33 mouse cellular contexts compared by ENCODE assay signal in genomic region chr17:36966875-36967274, GRCm38 (mm10). TPM values are rescaled to one million over a fixed set of nuclear protein-coding genes. Genes with fewer than 3 reads are reported as not detected.
DNase-seq lines count a peak whose midpoint lies in the region; ATAC-seq and TF ChIP-seq lines count a peak whose summit lies in the region.
"Had no signal": no experiment of that assay in that cellular context is flagged by ENCODE, and none has a peak within 500 bp of the region (broad histone marks: within the 10 kb centered on the region; RNA-seq: fewer than 3 reads in every experiment).

No protein-coding gene starts in this region.

- H3K4me3 ChIP-seq in MEL (ENCODE audit: control insufficient read depth in 1 of 2, insufficient read depth in 1 of 2, low read depth in 2 of 2, low read length in 2 of 2): no peak overlapping the region
- no peak overlapping the region for H3K4me3 ChIP-seq in intestine, embryonic 16.5 days (ENCODE audit: low read length)
- H3K4me3 ChIP-seq: embryonic facial prominence, embryonic 12.5 days; embryonic facial prominence, embryonic 15.5 days; heart, adult 2 months; heart, embryonic 10.5 days; heart, embryonic 13.5 days had no signal

- H3K4me1 ChIP-seq in MEL (ENCODE audit: control insufficient read depth in 1 of 2, insufficient read depth in 2 of 2, low read length in 2 of 2): no peaks in the 10 kb centered on the region
- H3K4me1 ChIP-seq in intestine, embryonic 16.5 days (ENCODE audit: control insufficient read depth, insufficient read depth, low read length): no peaks in the 10 kb centered on the region
- H3K4me1 ChIP-seq: embryonic facial prominence, embryonic 12.5 days; embryonic facial prominence, embryonic 15.5 days; heart, embryonic 10.5 days; heart, embryonic 13.5 days had no signal

- H3K9ac ChIP-seq in MEL (ENCODE audit: control insufficient read depth, low read depth, low read length, poor library complexity, severe bottlenecking): no peak overlapping the region
- no peak overlapping the region for H3K9ac ChIP-seq in intestine, embryonic 16.5 days (ENCODE audit: low read depth, low read length)
- H3K9ac ChIP-seq: embryonic facial prominence, embryonic 12.5 days; embryonic facial prominence, embryonic 15.5 days; forebrain, postnatal 0 days; heart, embryonic 13.5 days; hindbrain, embryonic 14.5 days had no signal

- no peak for TF ChIP-seq RAD21 in MEL (IDR thresholded peaks at IDR 0.05; ENCODE audit: low read depth, low read length)

- no peak for TF ChIP-seq EP300 in MEL (IDR thresholded peaks at IDR 0.05; ENCODE audit: low read depth in 1 of 2, low read length in 2 of 2)

- ATAC-seq in granulocyte monocyte progenitor cell, adult 5-6 weeks (replicated peaks; ENCODE audit: poor library complexity, severe bottlenecking): peak; percentile 54
- no peak for ATAC-seq in intestine, embryonic 16.5 days
- ATAC-seq: forebrain, embryonic 14.5 days; forebrain, postnatal 0 days; hindbrain, postnatal 0 days; inflammation-experienced regulatory T-cells, adult 6 months; intestine, postnatal 0 days had no signal

- H3K36me3 ChIP-seq in MEL (ENCODE audit: control insufficient read depth in 1 of 2, insufficient read depth in 2 of 2, low read length in 2 of 2): no peaks in the 10 kb centered on the region
- H3K36me3 ChIP-seq in intestine, embryonic 16.5 days (ENCODE audit: control insufficient read depth, insufficient read depth, low read length): no peaks in the 10 kb centered on the region
- H3K36me3 ChIP-seq: embryonic facial prominence, embryonic 12.5 days; embryonic facial prominence, embryonic 15.5 days; heart, embryonic 10.5 days had no signal

- H3K9me3 ChIP-seq in MEL (replicated peaks; ENCODE audit: insufficient read depth, low read length): no peaks in the 10 kb centered on the region
- H3K9me3 ChIP-seq in intestine, embryonic 16.5 days (ENCODE audit: control insufficient read depth, low read length): no peaks in the 10 kb centered on the region
- H3K9me3 ChIP-seq: embryonic facial prominence, embryonic 12.5 days; embryonic facial prominence, embryonic 15.5 days; heart, embryonic 10.5 days; heart, embryonic 13.5 days had no signal

- H3K27ac ChIP-seq in MEL (ENCODE audit: control insufficient read depth, low read depth, low read length): no peak overlapping the region
- no peak overlapping the region for H3K27ac ChIP-seq in intestine, embryonic 16.5 days (ENCODE audit: low read length)
- H3K27ac ChIP-seq: embryonic facial prominence, embryonic 12.5 days; embryonic facial prominence, embryonic 15.5 days; heart, adult 2 months; heart, embryonic 10.5 days; heart, embryonic 13.5 days; hindbrain, embryonic 14.5 days; hindbrain, postnatal 0 days had no signal

- no peaks in the 10 kb centered on the region for H3K79me2 ChIP-seq in MEL (ENCODE audit: control insufficient read depth, insufficient read depth, low read length, poor library complexity)

- DNase-seq in A20 (ENCODE audit: low read depth, low spot score) (peak; percentile 15), MEL (ENCODE audit: low read depth, low spot score) (peak; percentile 10)
- DNase-seq in gastrocnemius, adult 18-20 months (ENCODE audit: low spot score): no peak
- DNase-seq in ovary, postnatal 36 days (ENCODE audit: low spot score): no peak
- DNase-seq: adrenal gland, postnatal 14 days; B cell, adult 2 months; cerebellum, adult 11 months; cerebellum, adult 9-10 months; cerebellum, postnatal 14 days; forebrain, postnatal 0 days; gastrocnemius, postnatal 25 days; heart, adult 2 months; heart, postnatal 14 days; heart, postnatal 4 days had no signal

- no peak for TF ChIP-seq CTCF in MEL (IDR thresholded peaks at IDR 0.05 in 2 of 3, conservative IDR thresholded peaks at IDR 0.05 in 1 of 3; ENCODE audit: control insufficient read depth in 1 of 3, insufficient read depth in 1 of 3, low read depth in 2 of 3, low read length in 3 of 3, poor library complexity in 1 of 3, severe bottlenecking in 1 of 3)

- peaks cover 0 to 3% of the 10 kb centered on the region in 2 experiments; a peak in 2 of 4 replicates for H3K27me3 ChIP-seq in MEL (ENCODE audit: control insufficient read depth in 1 of 2, insufficient read depth in 2 of 2, low read length in 2 of 2)
- H3K27me3 ChIP-seq in intestine, embryonic 16.5 days (replicated peaks; ENCODE audit: control insufficient read depth, insufficient read depth, low read length): no peaks in the 10 kb centered on the region
- H3K27me3 ChIP-seq: CH12.LX; embryonic facial prominence, embryonic 12.5 days; embryonic facial prominence, embryonic 15.5 days; heart, embryonic 13.5 days had no signal

- no peak overlapping the region for H3K4me2 ChIP-seq in intestine, embryonic 16.5 days (ENCODE audit: low read depth, low read length)
- H3K4me2 ChIP-seq: embryonic facial prominence, embryonic 12.5 days; embryonic facial prominence, embryonic 15.5 days; heart, embryonic 13.5 days; hindbrain, embryonic 14.5 days had no signal

- TF ChIP-seq POLR2A in MEL (IDR thresholded peaks at IDR 0.05; ENCODE audit: control insufficient read depth in 1 of 2, insufficient read depth in 1 of 2, low read depth in 1 of 2, low read length in 2 of 2, poor library complexity in 1 of 2): no peak

- 86% methylated on average over 1 of the region's 1 CpGs for WGBS in intestine, embryonic 16.5 days

TF ChIP-seq in MEL, 35 proteins besides CTCF, POLR2A, EP300 and RAD21:
- no peak for TF ChIP-seq MAFK (IDR thresholded peaks at IDR 0.05; ENCODE audit: borderline replicate concordance, low read depth, low read length)
- no peak for TF ChIP-seq TBP (IDR thresholded peaks at IDR 0.05; ENCODE audit: low read depth, low read length)
- no peak for TF ChIP-seq POLR2AphosphoS2 (IDR thresholded peaks at IDR 0.05; ENCODE audit: low read length)
- no peak for TF ChIP-seq ELF1 (IDR thresholded peaks at IDR 0.05; ENCODE audit: low read depth, low read length)
- TF ChIP-seq JUND (IDR thresholded peaks at IDR 0.05; ENCODE audit: low read depth, low read length): no peak

RNA-seq across cellular contexts. Expression of gene Znrd1as, which starts 8.5 kb away (rescaled TPM):
- total RNA-seq in MEL (2012; rRNA removed): 2.8 and 3.4 TPM in 2 replicates
- 1 to 10 TPM in 1 of 2 experiments, not detected in 1; 1.8 TPM for polyA plus RNA-seq in MEL (2012; ENCODE audit: insufficient read depth in 1 of 2, insufficient read length in 2 of 2, low read depth in 1 of 2, low replicate concordance in 2 of 2, missing spikeins in 1 of 2)
- 1.1 and 5.5 TPM in 2 replicates for total RNA-seq in granulocyte monocyte progenitor cell, adult 5-6 weeks (2014; fragmentation: Nextera tagmentation)
- 9.1 and 11.2 TPM in 2 replicates for total RNA-seq in granulocyte monocyte progenitor cell, adult 5-6 weeks (2017)
- 10 to 100 TPM; 26.5 to 26.6 TPM for total RNA-seq in gastrocnemius, adult 18-20 months (2021)
- polyA plus RNA-seq in intestine, embryonic 16.5 days (2015; fragmentation: Nextera tagmentation; extraction: Ambion mirVana): 6.1 and 6.6 TPM in 2 replicates

RNA-seq across cellular contexts. Expression of gene Znrd1, which starts 8.5 kb away (rescaled TPM):
- total RNA-seq in MEL (2012; rRNA removed): 20.5 and 26.4 TPM in 2 replicates
- polyA plus RNA-seq in MEL (2012; ENCODE audit: insufficient read depth in 1 of 2, insufficient read length in 2 of 2, low read depth in 1 of 2, low replicate concordance in 2 of 2, missing spikeins in 1 of 2): 10 to 100 TPM in 1 of 2 experiments, not detected in 1; 38.2 TPM
- total RNA-seq in granulocyte monocyte progenitor cell, adult 5-6 weeks (2014; fragmentation: Nextera tagmentation): 81.6 and 134 TPM in 2 replicates
- 25.6 and 35.4 TPM in 2 replicates for total RNA-seq in granulocyte monocyte progenitor cell, adult 5-6 weeks (2017)
- 10 to 100 TPM; 21.9 to 22.1 TPM for total RNA-seq in gastrocnemius, adult 18-20 months (2021)
- 68.5 and 72.2 TPM in 2 replicates for polyA plus RNA-seq in intestine, embryonic 16.5 days (2015; fragmentation: Nextera tagmentation; extraction: Ambion mirVana)

RNA-seq across cellular contexts. Expression of gene 2410137M14Rik, which starts 14.2 kb away (rescaled TPM):
- total RNA-seq in MEL (2012; rRNA removed): not detected in 2 replicates
- not detected for polyA plus RNA-seq in MEL (2012; ENCODE audit: insufficient read depth in 1 of 2, insufficient read length in 2 of 2, low read depth in 1 of 2, low replicate concordance in 2 of 2, missing spikeins in 1 of 2)
- total RNA-seq in granulocyte monocyte progenitor cell, adult 5-6 weeks (2014; fragmentation: Nextera tagmentation): not detected in 2 replicates
- total RNA-seq in granulocyte monocyte progenitor cell, adult 5-6 weeks (2017): not detected in 2 replicates
- under 1 TPM in 1 of 2 experiments, not detected in 1; 0.37 TPM for total RNA-seq in gastrocnemius, adult 18-20 months (2021)
- not detected in 2 replicates for polyA plus RNA-seq in intestine, embryonic 16.5 days (2015; fragmentation: Nextera tagmentation; extraction: Ambion mirVana)
- total RNA-seq: adrenal gland, adult 18-20 months; adrenal gland, postnatal 14 days; adrenal gland, postnatal 4 days; CH12.LX; gastrocnemius, adult 8-10 months; gastrocnemius, postnatal 25 days; heart, postnatal 14 days; heart, postnatal 4 days; hindbrain, postnatal 0 days had no signal
- polyA plus RNA-seq: embryonic facial prominence, embryonic 12.5 days; embryonic facial prominence, embryonic 15.5 days; forebrain, embryonic 11.5 days; forebrain, embryonic 14.5 days; gonadal fat pad, adult 2 months; heart, embryonic 13.5 days; heart, embryonic 16.5 days; hindbrain, embryonic 11.5 days; inflammation-experienced regulatory T-cells, adult 6 months; intestine, postnatal 0 days had no signal

RNA-seq across cellular contexts. Expression of gene Ppp1r11, which starts 15.3 kb away (rescaled TPM):
- total RNA-seq in MEL (2012; rRNA removed): 128 and 138 TPM in 2 replicates
- 100 to 1,000 TPM in 1 of 2 experiments, not detected in 1; 146 TPM for polyA plus RNA-seq in MEL (2012; ENCODE audit: insufficient read depth in 1 of 2, insufficient read length in 2 of 2, low read depth in 1 of 2, low replicate concordance in 2 of 2, missing spikeins in 1 of 2)
- total RNA-seq in granulocyte monocyte progenitor cell, adult 5-6 weeks (2014; fragmentation: Nextera tagmentation): 81.0 and 96.9 TPM in 2 replicates
- 91.6 and 110 TPM in 2 replicates for total RNA-seq in granulocyte monocyte progenitor cell, adult 5-6 weeks (2017)
- 10 to 100 TPM; 58.9 to 65.9 TPM for total RNA-seq in gastrocnemius, adult 18-20 months (2021)
- 92.1 and 101 TPM in 2 replicates for polyA plus RNA-seq in intestine, embryonic 16.5 days (2015; fragmentation: Nextera tagmentation; extraction: Ambion mirVana)

RNA-seq across cellular contexts. Expression of gene H2-M5, which starts 22.5 kb away (rescaled TPM):
- not detected in 2 replicates for total RNA-seq in MEL (2012; rRNA removed)
- not detected for polyA plus RNA-seq in MEL (2012; ENCODE audit: insufficient read depth in 1 of 2, insufficient read length in 2 of 2, low read depth in 1 of 2, low replicate concordance in 2 of 2, missing spikeins in 1 of 2)
- total RNA-seq in granulocyte monocyte progenitor cell, adult 5-6 weeks (2014; fragmentation: Nextera tagmentation): not detected in 2 replicates
- total RNA-seq in granulocyte monocyte progenitor cell, adult 5-6 weeks (2017): not detected in 2 replicates
- not detected for total RNA-seq in gastrocnemius, adult 18-20 months (2021)
- polyA plus RNA-seq in intestine, embryonic 16.5 days (2015; fragmentation: Nextera tagmentation; extraction: Ambion mirVana): 0.16 and 0.22 TPM in 2 replicates
- total RNA-seq: adrenal gland, adult 18-20 months; adrenal gland, postnatal 14 days; gastrocnemius, adult 8-10 months; gastrocnemius, postnatal 25 days had no signal
- polyA plus RNA-seq: intestine, postnatal 0 days had no signal

Comparison
In these comparisons a context has a peak if more than half of its experiments do, and no peak if none do; other contexts are left out.
1. DNase-seq: peak in A20 (single experiment) and MEL (single experiment); none in gastrocnemius, adult 18-20 months (single experiment) and ovary, postnatal 36 days (single experiment).